Mouse (Mus musculus) ES-Bruce4 (cell line): ENCODE measurements around the gene Zfp872. TPM values are rescaled to one million over a fixed set of nuclear protein-coding genes. Genes with fewer than 3 reads are reported as not detected.
"Not testable (repeated sequence)": the region's sequence is repeated elsewhere in the genome, so short reads cannot be mapped to it uniquely, and the experiment has no call there.

Source experiments
- H3K27ac ChIP-seq: 2 replicates; pipeline ENCODE4 v1.5.1; 2012; ENCODE audit warnings: low read length, inconsistent platforms; ENCODE audit not compliant: insufficient read depth
- H3K27me3 ChIP-seq: 2 replicates; pipeline ENCODE4 v1.6.1; 2012; ENCODE audit warnings: mild to moderate bottlenecking, low read length, inconsistent platforms; ENCODE audit not compliant: control insufficient read depth, poor library complexity, insufficient read depth, severe bottlenecking
- H3K36me3 ChIP-seq: 2 replicates; pipeline ENCODE4 v1.6.1; 2012; ENCODE audit warnings: inconsistent platforms, mild to moderate bottlenecking, low read length, moderate library complexity; ENCODE audit not compliant: control insufficient read depth, poor library complexity, insufficient read depth, severe bottlenecking
- H3K4me1 ChIP-seq: one replicate; pipeline ENCODE4 v1.8.1; 2011; ENCODE audit warnings: low read length; ENCODE audit not compliant: control insufficient read depth, insufficient read depth
- H3K4me3 ChIP-seq: 2 replicates; pipeline ENCODE4 v1.5.1; 2011; ENCODE audit warnings: low read depth, mild to moderate bottlenecking, low read length
- H3K9ac ChIP-seq: 2 replicates; pipeline ENCODE4 v1.6.1; 2012; ENCODE audit warnings: low read depth, mild to moderate bottlenecking, inconsistent platforms; ENCODE audit not compliant: poor library complexity, severe bottlenecking
- H3K9me3 ChIP-seq: replicated peaks from 2 replicates; pipeline ENCODE4 v1.6.1; 2012; ENCODE audit warnings: mild to moderate bottlenecking, low read length, inconsistent platforms; ENCODE audit not compliant: control insufficient read depth, poor library complexity, insufficient read depth, severe bottlenecking
- CTCF ChIP-seq: IDR thresholded peaks from one replicate; pipeline ENCODE4 v1.8.1; 2011; ENCODE audit warnings: low read depth, low read length
- EP300 ChIP-seq: IDR thresholded peaks from 2 replicates; pipeline ENCODE4 v1.6.1; 2011; ENCODE audit warnings: low read depth, low read length; ENCODE audit not compliant: insufficient read depth
- POLR2A ChIP-seq: IDR thresholded peaks from one replicate; pipeline ENCODE4 v1.8.1; 2011; ENCODE audit warnings: low read length; ENCODE audit not compliant: insufficient read depth
- polyA plus RNA-seq: library from polyadenylated mRNA; stranded (reverse); fragments of >200 nt; gene quantifications from 2 replicates; pipeline ENCODE4 v1.2.4, GENCODE M21; 2011; ENCODE audit warnings: low read depth; ENCODE audit not compliant: missing spikeins, insufficient read depth, insufficient read length

Zfp872 gene
- polyA plus RNA-seq, 1 experiment = 1.4 TPM

- no peaks in the 10 kb centered on the region for H3K4me1 ChIP-seq
- peaks cover 4% of the 10 kb centered on the region for H3K9me3 ChIP-seq
- H3K36me3 ChIP-seq = no peaks in the 10 kb centered on the region
- peak overlapping the region; percentile 38 for H3K9ac ChIP-seq
- peak overlapping the region; percentile 65 for H3K4me3 ChIP-seq
- H3K27me3 ChIP-seq = no peaks in the 10 kb centered on the region
- no peak overlapping the region for H3K27ac ChIP-seq
- no peak for TF ChIP-seq EP300
- no peak for TF ChIP-seq POLR2A
- TF ChIP-seq CTCF = no peak
These were observed 36.9 kb downstream of the Zfp872 start for GRCm38 (mm10) chr9:22224536-22225503.

GRCm38 (mm10) chr9:22225581-22226388 lies 37.9 kb downstream of the Zfp872 start, which contains the start of gene Zfp809:
Gene Zfp809 (plus strand): TSS chr9:22225714.
- TF ChIP-seq POLR2A = peak; percentile 48
- peak; percentile 61 for TF ChIP-seq CTCF
- TF ChIP-seq EP300 = 0 out of 2 replicates have a peak, but pooled peaks have one; percentile 32
- no peaks in the 10 kb centered on the region for H3K4me1 ChIP-seq
- H3K36me3 ChIP-seq = no peaks in the 10 kb centered on the region
- no peaks in the 10 kb centered on the region for H3K27me3 ChIP-seq
- H3K27ac ChIP-seq = no peak within 1 kb of the TSS
- peak within 1 kb of the TSS; percentile 38 for H3K9ac ChIP-seq
- H3K9me3 ChIP-seq = peaks cover 4% of the 10 kb centered on the region
- peak within 1 kb of the TSS; percentile 65 for H3K4me3 ChIP-seq

- H3K9ac ChIP-seq = peak overlapping the region; percentile 38
- H3K27me3 ChIP-seq, H3K36me3 ChIP-seq, H3K27ac ChIP-seq, H3K4me1 ChIP-seq, H3K9me3 ChIP-seq: not testable (repeated sequence)
- H3K4me3 ChIP-seq = peak overlapping the region; percentile 65
These were observed 38.4 kb downstream of the Zfp872 start for GRCm38 (mm10) chr9:22226389-22226673.

GRCm38 (mm10) chr9:22226846-22227245 lies 39.0 kb downstream of the Zfp872 start:
- no peak for TF ChIP-seq POLR2A
- TF ChIP-seq EP300 = no peak
- TF ChIP-seq CTCF = no peak
- no peaks in the 10 kb centered on the region for H3K36me3 ChIP-seq
- peaks cover 4% of the 10 kb centered on the region for H3K9me3 ChIP-seq
- H3K27ac ChIP-seq = peak overlapping the region; percentile 67
- H3K27me3 ChIP-seq = no peaks in the 10 kb centered on the region
- H3K9ac ChIP-seq = peak overlapping the region; percentile 38
- peak overlapping the region; percentile 40 for H3K4me3 ChIP-seq
- H3K4me1 ChIP-seq = no peaks in the 10 kb centered on the region

- H3K4me1 ChIP-seq = no peaks in the 10 kb centered on the region
- H3K36me3 ChIP-seq = no peaks in the 10 kb centered on the region
- no peaks in the 10 kb centered on the region for H3K27me3 ChIP-seq
- no peak overlapping the region for H3K27ac ChIP-seq
- no peak overlapping the region for H3K9ac ChIP-seq
- no peak for TF ChIP-seq EP300
- TF ChIP-seq POLR2A = no peak
- no peak for TF ChIP-seq CTCF
- H3K9me3 ChIP-seq = peaks cover 4% of the 10 kb centered on the region
- no peak overlapping the region for H3K4me3 ChIP-seq
These were observed 41.6 kb downstream of the Zfp872 start for GRCm38 (mm10) chr9:22229386-22230026.

- H3K36me3 ChIP-seq = peaks cover 1% of the 10 kb centered on the region
- peaks cover 4% of the 10 kb centered on the region for H3K9me3 ChIP-seq
- H3K4me3 ChIP-seq = no peak overlapping the region
- H3K4me1 ChIP-seq = no peaks in the 10 kb centered on the region
- no peak overlapping the region for H3K27ac ChIP-seq
- TF ChIP-seq CTCF (no peak), POLR2A (no peak), EP300 (no peak)
- H3K27me3 ChIP-seq = no peaks in the 10 kb centered on the region
- H3K9ac ChIP-seq = no peak overlapping the region
These were observed 42.2 kb downstream of the Zfp872 start for GRCm38 (mm10) chr9:22230061-22230460.
